Mouse (Mus musculus) neural tube, embryonic 10.5 days (tissue): ENCODE results near the gene Fbln2.
"Not testable (repeated sequence)": the region's sequence is repeated elsewhere in the genome, so short reads cannot be mapped to it uniquely, and the experiment has no call there.

ENCODE experiments used
- DNase-seq: peaks from one replicate; pipeline ENCODE4 v3.0.0-alpha.2; 2017; ENCODE audit warnings: low spot score; ENCODE audit errors: extremely low spot score

Gene Fbln2

DNA sequence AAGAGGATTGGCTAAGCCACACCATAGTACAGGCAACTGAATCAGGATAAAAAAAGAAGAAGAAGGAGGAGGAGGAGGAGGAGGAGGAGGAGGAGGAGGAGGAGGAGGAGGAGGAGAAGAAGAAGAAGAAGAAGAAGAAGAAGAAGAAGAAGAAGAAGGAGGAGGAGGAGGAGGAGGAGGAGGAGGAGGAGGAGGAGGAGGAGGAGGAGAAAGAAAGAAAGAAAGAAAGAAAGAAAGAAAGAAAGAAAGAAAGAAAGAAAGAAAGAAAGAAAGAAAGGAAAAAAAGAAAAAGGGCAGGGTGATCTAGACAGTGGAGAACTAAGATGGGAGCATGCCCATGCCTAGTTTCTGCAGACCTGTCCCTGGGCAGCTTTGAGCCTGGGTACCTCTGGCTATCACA, at the start of gene Fbln2:
Fbln2 (plus strand) TSS at position 301 of the 400 bp plus-strand sequence.
- not testable (repeated sequence) for DNase-seq

GRCm38 (mm10) chr6:91163195-91163911, 48.9 kb upstream of the Fbln2 start:
- no peak for DNase-seq

DNA sequence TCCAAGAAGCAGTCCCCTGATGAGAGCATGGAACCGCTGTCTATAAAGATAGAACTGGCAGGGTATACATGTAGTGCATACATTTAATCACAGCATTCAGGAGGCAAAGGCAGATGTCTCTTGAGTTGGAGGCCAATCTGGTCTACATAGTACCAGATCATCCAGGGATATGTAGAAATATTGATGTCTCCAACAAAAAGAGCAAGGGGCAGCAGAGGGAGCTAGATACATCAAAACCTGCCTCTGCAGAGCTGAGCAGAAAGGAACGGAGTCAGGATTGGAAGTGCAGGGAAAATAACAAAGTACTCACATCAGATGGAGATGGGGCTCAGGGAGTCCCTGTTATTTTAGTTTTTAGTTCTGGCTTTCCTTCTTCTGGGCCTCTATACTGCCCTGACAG, 47.7 kb upstream of the Fbln2 start:
- no peak for DNase-seq

- peak; percentile 80 for DNase-seq
These were observed 47.0 kb upstream of the Fbln2 start for GRCm38 (mm10) chr6:91165210-91165609.

DNA sequence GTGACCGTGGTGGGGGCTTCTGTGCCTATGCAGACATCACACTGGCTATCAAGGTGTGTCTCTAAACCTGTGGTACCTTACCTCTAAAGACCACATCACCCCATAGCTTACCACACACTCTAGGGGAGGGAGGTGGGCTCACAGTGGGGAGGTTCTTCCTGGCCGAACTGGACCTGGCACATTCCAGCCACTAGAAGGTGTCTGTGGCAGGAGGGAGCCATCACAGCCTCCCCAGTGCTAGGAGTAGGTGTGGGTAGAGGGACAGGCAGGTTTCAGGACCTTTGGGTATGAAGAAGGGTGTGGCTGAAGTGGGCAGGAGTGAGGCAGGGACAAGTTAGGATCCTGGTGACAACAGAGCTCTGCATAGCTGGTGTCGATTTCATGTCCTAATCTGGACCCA, 44.4 kb upstream of the Fbln2 start:
- DNase-seq = no peak

- DNase-seq = no peak
These were observed 43.1 kb upstream of the Fbln2 start for GRCm38 (mm10) chr6:91169129-91169528.

GRCm38 (mm10) chr6:91171396-91171895, 40.8 kb upstream of the Fbln2 start:
- DNase-seq = no peak

GRCm38 (mm10) chr6:91172381-91172780, 39.9 kb upstream of the Fbln2 start:
- no peak for DNase-seq

DNA sequence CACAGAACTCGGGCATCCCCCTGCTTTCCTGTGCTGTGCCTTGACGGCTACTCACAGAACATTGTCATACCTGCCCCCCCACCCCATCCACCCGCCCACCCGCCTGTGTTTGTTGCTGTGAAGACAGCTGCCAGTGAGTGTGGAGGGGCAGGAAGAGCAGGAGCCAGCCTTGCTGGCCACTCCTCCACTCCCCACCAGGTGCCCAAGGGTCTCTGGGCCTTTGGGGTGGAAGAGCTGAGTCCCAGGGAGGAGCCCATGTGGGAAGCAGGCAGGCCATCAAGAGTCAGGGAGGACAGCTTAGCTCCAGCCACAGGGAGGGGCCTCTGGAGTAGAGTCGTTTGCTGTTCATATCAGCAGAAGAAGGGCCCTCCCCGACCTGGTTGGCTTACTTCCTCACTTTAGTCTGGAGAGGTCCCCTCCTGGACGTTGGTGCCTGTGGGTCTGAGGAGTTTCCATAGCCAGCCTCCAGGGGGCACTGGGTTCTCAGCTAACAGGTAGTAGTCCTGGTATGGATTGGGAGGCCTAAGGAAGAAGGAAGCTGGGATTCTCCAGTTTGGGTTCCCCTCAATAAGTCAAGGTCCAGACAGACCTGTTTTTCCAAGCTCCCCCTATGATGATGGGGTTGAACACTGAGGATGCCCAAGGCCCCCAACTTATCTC, 38.9 kb upstream of the Fbln2 start:
- DNase-seq = peak; percentile 69

- no peak for DNase-seq
These were observed 38.0 kb upstream of the Fbln2 start for GRCm38 (mm10) chr6:91174211-91174610.

GRCm38 (mm10) chr6:91180767-91181171, 31.5 kb upstream of the Fbln2 start:
- no peak for DNase-seq

DNA sequence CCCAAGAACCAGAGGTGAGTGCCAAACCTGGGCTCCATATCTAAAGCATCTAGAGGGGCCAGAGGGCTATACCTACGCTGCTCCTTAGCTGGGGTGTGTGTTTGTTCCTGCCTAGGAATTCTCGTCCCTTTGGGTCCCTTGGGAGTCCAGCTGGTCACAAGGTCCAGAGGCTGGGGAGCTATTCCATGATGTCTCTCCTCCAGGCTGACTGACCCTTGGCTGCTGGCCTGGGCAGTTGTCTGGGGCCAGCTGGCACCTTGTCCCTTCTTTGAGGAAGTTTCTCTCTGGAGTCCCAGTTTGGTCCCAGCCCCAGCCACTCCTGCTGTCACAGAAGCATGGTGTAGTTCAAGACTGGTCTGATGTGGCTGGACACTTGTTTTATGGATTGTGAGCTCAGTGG, 30.9 kb upstream of the Fbln2 start:
- no peak for DNase-seq

DNA sequence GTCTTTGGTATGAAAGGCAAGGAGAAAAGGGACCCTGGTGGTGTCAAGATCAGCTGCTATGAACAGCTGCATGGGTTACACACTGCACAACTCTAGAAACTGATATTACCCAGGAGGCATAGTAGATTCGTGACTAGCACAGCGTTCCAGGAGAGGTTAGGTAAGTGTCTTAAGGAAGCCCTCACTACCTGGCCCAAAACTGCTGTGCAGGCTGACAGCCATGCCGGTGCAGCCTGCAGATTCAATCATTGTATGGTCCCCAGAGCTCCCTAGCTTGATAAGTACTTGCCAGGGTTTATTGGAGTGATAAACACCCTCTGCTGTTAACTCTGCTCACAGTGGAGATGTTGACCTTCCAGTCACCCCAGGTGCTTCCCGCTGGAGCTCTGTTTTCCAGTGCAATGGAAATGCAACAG, 30.2 kb upstream of the Fbln2 start:
- no peak for DNase-seq

- DNase-seq = no peak
These were observed 29.2 kb upstream of the Fbln2 start for GRCm38 (mm10) chr6:91183041-91183440.

DNA sequence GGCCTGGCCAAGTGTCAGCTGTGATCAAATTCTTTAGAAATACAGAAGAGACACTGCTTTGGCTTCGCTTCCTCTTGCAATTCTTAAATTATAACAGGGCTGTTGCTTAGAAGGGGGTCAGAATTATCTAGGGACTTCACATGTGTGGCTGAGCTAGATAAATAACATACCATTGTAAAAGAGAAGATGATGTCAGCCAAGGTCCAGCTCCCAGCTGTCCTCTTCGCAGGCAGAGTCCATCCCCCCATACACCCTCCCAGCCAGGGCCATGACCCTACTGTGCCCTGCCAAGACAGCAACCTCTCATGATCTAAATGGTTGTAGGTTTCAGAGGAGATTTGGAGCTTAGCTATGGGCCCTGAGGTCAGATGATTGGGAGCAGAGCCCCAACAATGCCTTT, 28.3 kb upstream of the Fbln2 start:
- no peak for DNase-seq

DNA sequence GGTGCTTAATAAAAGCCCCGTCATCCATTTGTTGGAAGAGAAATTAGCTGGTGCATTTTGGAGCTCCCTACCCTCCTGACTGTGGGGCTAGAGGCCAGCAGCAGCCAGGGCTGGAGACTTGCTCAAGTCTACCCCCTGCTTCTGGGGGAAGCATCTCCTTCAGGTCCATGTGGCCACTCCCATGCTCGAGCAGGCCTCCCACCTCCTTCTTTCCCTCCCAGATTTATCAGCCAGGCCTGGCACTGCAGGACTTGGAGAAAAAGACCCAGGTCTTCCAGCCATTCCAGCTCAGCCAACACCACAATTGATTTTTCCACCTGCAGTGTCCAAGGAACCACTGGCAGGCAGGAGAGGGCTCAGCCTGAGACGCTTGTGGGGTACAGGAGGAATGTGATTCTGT, 27.5 kb upstream of the Fbln2 start:
- DNase-seq = no peak

GRCm38 (mm10) chr6:91185502-91185901, 26.8 kb upstream of the Fbln2 start:
- no peak for DNase-seq

GRCm38 (mm10) chr6:91186161-91186931, 25.9 kb upstream of the Fbln2 start:
- no peak for DNase-seq

DNA sequence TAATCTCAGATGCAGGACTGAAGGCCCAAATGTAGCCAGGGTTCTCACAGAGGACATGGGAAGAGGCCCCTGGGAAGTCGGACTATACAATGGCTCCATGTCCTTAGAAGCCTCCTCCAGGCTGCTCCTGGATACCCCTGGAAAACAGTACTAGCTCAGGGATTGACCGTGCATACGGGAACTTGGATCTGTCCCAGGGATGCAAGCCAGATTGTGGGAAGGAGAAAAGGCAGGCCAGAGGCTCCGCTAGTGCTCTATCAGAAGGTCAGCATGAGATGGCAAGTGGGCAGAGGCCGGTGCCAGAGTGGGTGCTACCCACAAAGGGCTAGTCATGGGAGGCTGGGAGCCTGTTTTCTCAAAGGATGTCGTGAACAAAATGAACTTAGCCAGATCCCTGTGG, 25.3 kb upstream of the Fbln2 start:
- DNase-seq = no peak

DNA sequence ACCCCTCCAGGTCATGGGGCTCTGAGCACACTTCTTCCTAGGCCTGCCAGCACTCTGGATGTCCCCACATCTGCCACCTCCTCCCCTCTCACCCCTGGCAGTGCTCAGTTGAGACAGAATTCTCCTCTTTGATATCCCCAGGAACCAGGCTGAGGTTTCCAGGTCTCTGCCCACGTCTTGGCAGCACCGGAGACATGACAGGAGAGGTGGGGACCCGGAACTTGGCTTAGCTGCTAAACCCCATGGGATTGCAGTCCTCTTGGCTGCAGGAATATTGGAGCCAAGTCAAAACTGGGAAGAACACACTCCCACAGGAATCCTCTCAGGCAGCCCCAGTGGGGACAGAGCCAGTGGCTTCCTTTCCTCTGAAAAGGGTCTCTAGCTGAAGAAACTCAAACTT, 24.4 kb upstream of the Fbln2 start:
- no peak for DNase-seq

GRCm38 (mm10) chr6:91189971-91190370, 22.3 kb upstream of the Fbln2 start:
- DNase-seq = no peak

DNA sequence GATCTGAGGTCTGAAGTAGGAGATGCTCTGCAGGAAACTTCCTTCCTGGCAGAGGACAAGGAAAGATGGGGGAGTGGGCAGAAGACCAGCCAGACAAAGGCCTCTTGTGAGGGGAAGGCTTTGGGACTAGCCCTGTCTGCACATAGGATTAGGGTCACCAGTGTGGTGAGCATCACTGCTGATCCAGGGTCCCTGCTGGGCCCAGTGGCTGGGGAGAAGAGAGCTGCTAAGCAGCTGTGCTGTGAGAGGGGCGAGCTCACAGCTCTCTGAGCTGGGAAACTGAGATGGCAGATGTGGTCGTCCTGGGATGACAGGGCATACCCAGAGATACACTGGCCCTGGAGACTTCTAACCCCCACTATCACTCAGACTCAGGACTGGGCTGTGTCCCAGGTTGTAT, 20.8 kb upstream of the Fbln2 start:
- no peak for DNase-seq
